Mouse (Mus musculus): ENCODE data around the gene Htra3. TPM values are rescaled to one million over a fixed set of nuclear protein-coding genes. Genes with fewer than 3 reads are reported as not detected.

The Htra3 gene
- 17.3 and 25.5 TPM in 2 replicates for polyA plus RNA-seq (2015; fragmentation: Nextera tagmentation; extraction: Ambion mirVana)

DNA sequence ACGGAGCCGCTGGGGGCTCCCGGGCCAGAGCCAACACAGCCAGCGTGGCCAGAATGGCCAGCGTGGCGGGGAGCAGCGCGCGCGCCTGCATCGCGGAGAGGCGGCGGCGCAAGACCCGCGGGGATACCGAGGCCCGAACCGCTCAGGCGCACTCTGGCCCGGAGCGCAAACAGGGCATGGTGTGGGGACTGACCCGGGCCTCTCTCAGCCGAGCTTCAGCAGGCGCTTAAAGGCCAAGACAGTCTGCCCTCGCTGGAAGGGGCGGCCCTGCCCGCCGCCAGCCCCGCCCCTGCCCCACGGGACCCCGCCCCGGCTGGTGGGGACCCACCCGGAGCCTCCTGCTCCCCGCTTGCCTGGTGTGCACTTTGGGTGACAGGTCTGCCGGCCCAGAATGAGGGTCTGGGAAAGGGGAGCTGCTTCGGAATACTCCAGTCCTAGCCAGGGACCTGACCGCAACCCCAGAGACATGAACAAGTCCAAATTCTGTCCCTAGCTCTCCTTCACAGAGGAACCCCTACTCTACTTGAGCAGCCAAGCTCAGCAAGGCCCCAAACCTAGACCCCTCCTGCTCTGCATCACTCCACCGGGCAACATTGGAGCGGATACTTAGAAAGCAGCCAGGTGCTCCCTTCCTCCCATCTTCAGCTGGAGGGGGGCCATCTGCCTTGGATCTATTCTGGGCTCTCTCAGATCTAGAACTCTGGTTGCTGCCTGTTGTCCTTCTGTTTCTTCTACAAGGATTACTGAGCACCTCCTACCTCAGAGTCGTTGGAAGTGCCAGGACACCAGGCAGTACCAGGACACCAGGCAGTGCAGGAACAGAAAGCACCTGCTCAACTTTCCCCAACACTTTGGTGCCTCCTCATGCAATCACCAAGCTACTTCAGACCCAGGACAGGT, at the start of gene Htra3:
Htra3 (minus strand) TSS at position 527 of the 900 bp plus-strand sequence.
- no peak within 1 kb of the TSS for H3K27ac ChIP-seq (ENCODE audit: low read depth, low read length)
- peak within 1 kb of the TSS; percentile 85 for H3K4me2 ChIP-seq (ENCODE audit: low read length)
- H3K9me3 ChIP-seq (ENCODE audit: control insufficient read depth, low read length): no peaks in the 10 kb centered on the region
- H3K36me3 ChIP-seq (ENCODE audit: control insufficient read depth, insufficient read depth, low read length): no peaks in the 10 kb centered on the region
- H3K9ac ChIP-seq (ENCODE audit: low read depth, low read length): peak within 1 kb of the TSS; percentile 63
- H3K4me3 ChIP-seq (ENCODE audit: low read length): peak within 1 kb of the TSS; percentile 47
- peak; percentile 69; the same call in 1 of the 2 replicates for ATAC-seq
- 13% methylated on average over 40 of the region's 42 CpGs for WGBS
- peaks cover 5% of the 10 kb centered on the region for H3K4me1 ChIP-seq (ENCODE audit: control insufficient read depth, insufficient read depth, low read depth, low read length)
- H3K27me3 ChIP-seq (replicated peaks; ENCODE audit: control insufficient read depth, insufficient read depth, low read length): peaks cover 33% of the 10 kb centered on the region

DNA sequence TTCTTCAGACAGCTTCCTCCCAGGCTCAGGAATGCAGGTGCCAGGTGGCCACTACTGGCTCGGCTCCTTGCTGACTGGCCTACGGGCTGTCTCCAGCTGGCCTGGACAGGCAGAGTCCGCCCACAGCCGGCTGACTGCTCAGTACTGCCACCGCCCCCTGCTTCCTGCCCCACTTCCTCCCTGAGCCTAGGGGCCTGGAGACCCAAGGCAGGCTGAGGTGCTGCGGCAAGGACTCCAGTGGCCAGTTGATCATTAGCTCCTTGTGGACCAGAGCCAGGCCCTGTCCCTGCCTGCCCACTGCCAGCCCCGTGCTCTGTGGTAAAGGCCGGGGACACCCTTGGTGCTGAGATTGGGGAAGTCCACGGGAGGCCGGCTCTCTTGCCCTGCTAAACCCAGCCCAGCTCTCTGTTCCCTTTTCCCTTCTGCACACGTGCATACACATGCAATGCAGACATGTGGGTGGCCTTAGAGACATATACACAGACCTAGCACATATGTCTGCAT, 49.4 kb upstream of the Htra3 start:
- H3K9ac ChIP-seq (ENCODE audit: low read depth, low read length): no peak overlapping the region
- H3K4me1 ChIP-seq (ENCODE audit: control insufficient read depth, insufficient read depth, low read depth, low read length): no peaks in the 10 kb centered on the region
- no peaks in the 10 kb centered on the region for H3K36me3 ChIP-seq (ENCODE audit: control insufficient read depth, insufficient read depth, low read length)
- H3K27me3 ChIP-seq (replicated peaks; ENCODE audit: control insufficient read depth, insufficient read depth, low read length): no peaks in the 10 kb centered on the region
- ATAC-seq: 0 out of 2 replicates have a peak, but pooled peaks have one; percentile 52
- no peaks in the 10 kb centered on the region for H3K9me3 ChIP-seq (ENCODE audit: control insufficient read depth, low read length)
- WGBS: 63% methylated on average over 11 of the region's 11 CpGs
- no peak overlapping the region for H3K4me3 ChIP-seq (ENCODE audit: low read length)
- H3K4me2 ChIP-seq (ENCODE audit: low read length): no peak overlapping the region
- peak overlapping the region; percentile 42 for H3K27ac ChIP-seq (ENCODE audit: low read depth, low read length)

DNA sequence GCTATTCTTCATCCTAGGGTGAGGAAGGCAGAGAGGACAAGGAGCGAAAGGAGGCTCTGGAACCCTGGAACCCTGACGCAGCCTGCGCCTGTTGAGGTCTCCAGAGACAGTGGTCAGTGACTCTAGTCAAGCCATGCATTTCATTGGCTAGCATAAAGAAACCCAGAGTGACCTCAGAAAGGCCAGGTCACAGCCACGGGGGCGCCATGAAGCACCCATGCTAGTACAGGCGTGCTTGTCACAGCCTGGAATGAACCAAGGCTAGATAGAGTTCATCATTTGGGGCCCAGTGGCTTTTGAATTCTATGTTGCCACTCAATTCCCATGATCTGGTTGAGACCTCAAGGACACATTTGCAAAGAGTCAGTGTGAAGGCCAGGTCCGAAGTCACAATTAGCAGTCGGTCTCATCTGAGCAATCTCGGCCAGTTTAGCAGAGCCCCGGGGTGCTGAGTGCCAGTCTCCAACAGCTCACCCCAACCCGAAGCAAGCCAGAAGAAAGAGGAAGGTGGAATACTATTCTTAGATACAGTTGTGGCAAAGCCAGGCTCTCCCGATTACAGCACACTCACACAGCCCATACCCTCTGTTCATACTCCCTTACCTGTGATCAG, 48.9 kb upstream of the Htra3 start:
- peak overlapping the region; percentile 8 for H3K27ac ChIP-seq (ENCODE audit: low read depth, low read length)
- no peaks in the 10 kb centered on the region for H3K9me3 ChIP-seq (ENCODE audit: control insufficient read depth, low read length)
- no peaks in the 10 kb centered on the region for H3K27me3 ChIP-seq (replicated peaks; ENCODE audit: control insufficient read depth, insufficient read depth, low read length)
- H3K4me3 ChIP-seq (ENCODE audit: low read length): no peak overlapping the region
- no peaks in the 10 kb centered on the region for H3K36me3 ChIP-seq (ENCODE audit: control insufficient read depth, insufficient read depth, low read length)
- peak overlapping the region; percentile 13; the same call in 1 of the 2 replicates for H3K4me2 ChIP-seq (ENCODE audit: low read length)
- no peak for ATAC-seq
- H3K9ac ChIP-seq (ENCODE audit: low read depth, low read length): no peak overlapping the region
- no peaks in the 10 kb centered on the region for H3K4me1 ChIP-seq (ENCODE audit: control insufficient read depth, insufficient read depth, low read depth, low read length)
- 86% methylated on average over 12 of the region's 12 CpGs for WGBS

DNA sequence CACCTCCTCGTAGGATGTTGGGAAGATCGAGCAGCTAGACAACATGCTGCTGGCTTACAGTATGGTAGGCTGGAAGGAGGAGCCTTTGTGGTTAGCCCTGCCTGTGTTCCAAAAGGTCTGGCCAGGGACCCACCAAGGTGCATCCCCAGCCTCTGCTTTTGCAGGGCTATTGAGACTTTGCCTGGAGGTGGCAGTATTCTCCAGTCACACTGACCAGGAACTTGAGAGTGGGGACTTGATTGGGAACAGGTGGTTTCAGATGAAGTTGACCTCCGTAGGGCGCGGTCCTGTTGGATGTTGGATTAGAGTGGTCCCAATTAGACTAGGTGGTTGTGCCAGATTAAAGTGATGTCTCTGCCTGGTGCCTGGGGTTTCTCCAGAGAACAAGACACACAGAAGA, 47.9 kb upstream of the Htra3 start:
- Histone ChIP-seq H3K27me3 (replicated peaks; ENCODE audit: control insufficient read depth, insufficient read depth, low read length) (no peaks in the 10 kb centered on the region), H3K9ac (ENCODE audit: low read depth, low read length) (no peak overlapping the region), H3K4me1 (ENCODE audit: control insufficient read depth, insufficient read depth, low read depth, low read length) (no peaks in the 10 kb centered on the region), H3K4me2 (ENCODE audit: low read length) (no peak overlapping the region), H3K36me3 (ENCODE audit: control insufficient read depth, insufficient read depth, low read length) (no peaks in the 10 kb centered on the region), H3K9me3 (ENCODE audit: control insufficient read depth, low read length) (no peaks in the 10 kb centered on the region), H3K27ac (ENCODE audit: low read depth, low read length) (no peak overlapping the region), H3K4me3 (ENCODE audit: low read length) (no peak overlapping the region)
- WGBS: 99% methylated on average over 5 of the region's 5 CpGs
- no peak for ATAC-seq

DNA sequence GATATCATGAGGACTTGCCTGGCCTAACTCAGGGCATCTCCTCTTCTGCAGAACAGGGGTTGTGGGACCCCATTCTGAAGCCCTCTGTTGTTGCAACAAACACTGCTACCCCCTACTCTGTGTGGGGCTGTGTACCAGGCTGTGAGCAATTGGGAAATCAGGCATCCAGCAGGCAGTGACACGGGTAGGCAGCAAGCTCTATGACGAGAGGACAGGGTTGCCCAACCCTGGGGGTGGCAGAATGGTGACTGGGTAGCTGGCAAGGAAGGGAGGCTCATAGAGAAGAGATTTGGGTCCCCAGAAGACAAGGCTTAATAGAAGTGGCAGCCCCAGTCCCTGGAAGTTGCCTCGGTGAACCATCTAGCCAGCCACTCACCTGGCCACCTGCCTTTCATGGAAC, 46.3 kb upstream of the Htra3 start:
- Histone ChIP-seq H3K36me3 (ENCODE audit: control insufficient read depth, insufficient read depth, low read length) (no peaks in the 10 kb centered on the region), H3K4me3 (ENCODE audit: low read length) (no peak overlapping the region), H3K9ac (ENCODE audit: low read depth, low read length) (no peak overlapping the region), H3K27me3 (replicated peaks; ENCODE audit: control insufficient read depth, insufficient read depth, low read length) (no peaks in the 10 kb centered on the region), H3K9me3 (ENCODE audit: control insufficient read depth, low read length) (no peaks in the 10 kb centered on the region), H3K4me2 (ENCODE audit: low read length) (no peak overlapping the region), H3K27ac (ENCODE audit: low read depth, low read length) (no peak overlapping the region), H3K4me1 (ENCODE audit: control insufficient read depth, insufficient read depth, low read depth, low read length) (no peaks in the 10 kb centered on the region)
- 84% methylated on average over 3 of the region's 3 CpGs for WGBS
- ATAC-seq: no peak

DNA sequence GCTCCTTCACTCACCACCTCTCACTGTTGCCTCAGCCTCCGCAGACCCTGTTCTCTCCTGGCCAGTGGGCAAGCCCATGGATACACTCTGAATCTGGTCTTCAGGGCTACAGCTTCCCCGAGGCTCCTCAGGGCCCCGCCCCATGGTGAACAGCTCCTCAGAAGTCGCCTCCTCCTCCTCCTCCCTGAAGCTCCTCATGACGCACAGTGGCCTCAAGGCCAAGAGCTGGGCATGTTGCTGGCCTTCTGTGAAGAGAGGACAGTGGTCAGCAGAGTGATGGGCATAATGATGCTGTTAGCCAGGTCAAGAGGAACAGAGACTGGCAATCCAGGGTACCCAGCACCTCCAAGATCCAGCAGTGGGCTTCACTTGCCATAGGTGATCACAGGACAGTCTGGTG, 44.3 kb upstream of the Htra3 start:
- Histone ChIP-seq H3K4me1 (ENCODE audit: control insufficient read depth, insufficient read depth, low read depth, low read length) (no peaks in the 10 kb centered on the region), H3K27ac (ENCODE audit: low read depth, low read length) (no peak overlapping the region), H3K9ac (ENCODE audit: low read depth, low read length) (no peak overlapping the region), H3K4me2 (ENCODE audit: low read length) (no peak overlapping the region), H3K9me3 (ENCODE audit: control insufficient read depth, low read length) (no peaks in the 10 kb centered on the region), H3K4me3 (ENCODE audit: low read length) (no peak overlapping the region), H3K36me3 (ENCODE audit: control insufficient read depth, insufficient read depth, low read length) (no peaks in the 10 kb centered on the region), H3K27me3 (replicated peaks; ENCODE audit: control insufficient read depth, insufficient read depth, low read length) (no peaks in the 10 kb centered on the region)
- no peak for ATAC-seq
- 82% methylated on average over 5 of the region's 5 CpGs for WGBS

DNA sequence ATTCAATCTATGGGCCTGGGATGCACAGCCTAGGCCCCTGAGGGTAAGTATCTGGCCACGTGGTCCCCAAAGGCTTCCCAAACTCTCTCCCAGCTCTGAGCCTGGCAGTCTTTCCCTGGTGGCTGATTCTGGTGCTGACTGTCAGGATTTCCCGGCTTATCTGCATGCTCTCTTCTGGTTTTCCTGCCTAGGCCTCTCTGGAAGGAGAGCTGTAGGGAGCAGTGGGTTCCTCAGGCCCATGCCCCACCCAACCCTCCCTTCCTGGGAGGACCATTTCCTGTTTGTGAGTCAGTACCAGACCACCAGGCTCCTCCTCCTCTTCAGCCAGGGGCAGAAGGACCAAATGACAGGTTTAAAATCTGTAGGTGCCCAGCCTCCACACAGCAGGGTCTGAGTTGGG, 43.1 kb upstream of the Htra3 start:
- Histone ChIP-seq H3K9me3 (ENCODE audit: control insufficient read depth, low read length) (no peaks in the 10 kb centered on the region), H3K27ac (ENCODE audit: low read depth, low read length) (no peak overlapping the region), H3K9ac (ENCODE audit: low read depth, low read length) (no peak overlapping the region), H3K4me2 (ENCODE audit: low read length) (no peak overlapping the region), H3K4me1 (ENCODE audit: control insufficient read depth, insufficient read depth, low read depth, low read length) (no peaks in the 10 kb centered on the region), H3K36me3 (ENCODE audit: control insufficient read depth, insufficient read depth, low read length) (no peaks in the 10 kb centered on the region), H3K27me3 (replicated peaks; ENCODE audit: control insufficient read depth, insufficient read depth, low read length) (no peaks in the 10 kb centered on the region), H3K4me3 (ENCODE audit: low read length) (no peak overlapping the region)
- ATAC-seq: no peak
- WGBS: 54% methylated on average over 2 of the region's 2 CpGs

DNA sequence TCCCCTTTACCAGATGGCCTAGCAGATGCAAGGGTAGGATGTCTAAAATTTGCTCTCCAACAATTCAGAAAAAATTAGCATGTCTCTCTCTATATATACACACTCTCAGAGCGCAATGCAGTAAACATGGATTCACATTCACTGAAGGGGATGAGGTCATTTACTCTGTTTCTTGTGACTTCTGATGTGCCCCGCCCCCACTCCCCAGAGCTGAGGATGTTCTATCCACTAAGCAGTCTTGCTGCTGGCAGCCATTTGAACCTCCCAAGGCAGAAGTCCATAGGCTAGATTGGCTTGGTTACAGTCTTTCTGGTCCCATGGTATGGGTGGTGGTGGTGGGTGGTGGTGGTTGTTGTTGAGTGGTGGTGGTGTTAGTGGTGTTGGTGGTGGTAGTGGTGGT, 42.4 kb upstream of the Htra3 start:
- no peak overlapping the region for H3K4me3 ChIP-seq (ENCODE audit: low read length)
- H3K4me1 ChIP-seq (ENCODE audit: control insufficient read depth, insufficient read depth, low read depth, low read length): no peaks in the 10 kb centered on the region
- H3K9ac ChIP-seq (ENCODE audit: low read depth, low read length): no peak overlapping the region
- ATAC-seq: no peak
- no peaks in the 10 kb centered on the region for H3K27me3 ChIP-seq (replicated peaks; ENCODE audit: control insufficient read depth, insufficient read depth, low read length)
- H3K27ac ChIP-seq (ENCODE audit: low read depth, low read length): no peak overlapping the region
- H3K9me3 ChIP-seq (ENCODE audit: control insufficient read depth, low read length): no peaks in the 10 kb centered on the region
- H3K4me2 ChIP-seq (ENCODE audit: low read length): no peak overlapping the region
- 93% methylated on average over 2 of the region's 2 CpGs for WGBS
- H3K36me3 ChIP-seq (ENCODE audit: control insufficient read depth, insufficient read depth, low read length): no peaks in the 10 kb centered on the region

DNA sequence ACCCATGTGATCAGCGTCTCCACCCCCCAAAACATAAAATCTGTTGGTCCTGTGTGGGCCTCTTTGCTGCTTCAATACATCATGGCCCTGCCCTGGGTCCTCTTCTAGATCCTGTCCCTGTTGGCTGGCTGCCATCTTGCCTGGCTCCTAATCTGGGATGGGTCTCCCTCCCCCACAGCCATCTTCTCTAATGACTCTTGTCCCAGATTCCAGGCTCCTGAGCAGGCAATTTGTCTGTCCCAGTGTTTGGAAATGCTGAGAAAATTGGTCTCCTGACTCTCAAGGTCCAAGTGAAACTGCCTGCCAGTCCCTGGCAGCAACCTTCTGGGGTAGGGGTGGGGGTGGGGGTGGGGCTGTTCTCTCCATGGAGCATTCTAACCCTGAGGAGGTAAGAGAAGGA, 40.3 kb upstream of the Htra3 start:
- WGBS: 96% methylated on average over 1 of the region's 1 CpGs
- H3K27ac ChIP-seq (ENCODE audit: low read depth, low read length): no peak overlapping the region
- H3K4me1 ChIP-seq (ENCODE audit: control insufficient read depth, insufficient read depth, low read depth, low read length): no peaks in the 10 kb centered on the region
- H3K27me3 ChIP-seq (replicated peaks; ENCODE audit: control insufficient read depth, insufficient read depth, low read length): no peaks in the 10 kb centered on the region
- no peak overlapping the region for H3K9ac ChIP-seq (ENCODE audit: low read depth, low read length)
- H3K9me3 ChIP-seq (ENCODE audit: control insufficient read depth, low read length): no peaks in the 10 kb centered on the region
- no peak overlapping the region for H3K4me2 ChIP-seq (ENCODE audit: low read length)
- no peaks in the 10 kb centered on the region for H3K36me3 ChIP-seq (ENCODE audit: control insufficient read depth, insufficient read depth, low read length)
- no peak overlapping the region for H3K4me3 ChIP-seq (ENCODE audit: low read length)
- no peak for ATAC-seq

Measured in hindbrain, embryonic 16.5 days (tissue).